Mouse (Mus musculus): Measurements from ENCODE around the gene Noxo1.

Noxo1 gene

DNA sequence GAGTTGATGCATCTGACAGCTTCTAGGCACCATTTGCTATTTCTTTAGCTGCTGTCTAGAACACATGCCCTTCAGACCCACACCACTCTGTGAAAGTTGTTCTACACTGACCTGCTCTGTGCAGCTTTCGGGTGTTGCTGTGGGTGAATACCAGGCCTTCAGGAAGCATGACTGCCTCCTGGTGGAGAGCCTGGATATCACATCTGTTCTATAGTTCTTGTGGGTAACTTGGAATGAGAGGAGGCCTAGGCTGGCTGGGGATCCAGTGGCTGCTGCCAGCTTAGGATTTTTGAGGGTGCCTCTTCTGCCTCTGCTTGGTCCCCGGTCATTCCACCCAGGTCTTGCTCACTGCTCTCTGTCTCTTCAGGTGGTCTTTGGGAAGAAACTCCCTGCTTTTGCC lies 19.8 kb upstream of the Noxo1 start:
- no peak for ATAC-seq (ENCODE audit: insufficient number of reproducible peaks, low FRiP score, low TSS enrichment)

DNA sequence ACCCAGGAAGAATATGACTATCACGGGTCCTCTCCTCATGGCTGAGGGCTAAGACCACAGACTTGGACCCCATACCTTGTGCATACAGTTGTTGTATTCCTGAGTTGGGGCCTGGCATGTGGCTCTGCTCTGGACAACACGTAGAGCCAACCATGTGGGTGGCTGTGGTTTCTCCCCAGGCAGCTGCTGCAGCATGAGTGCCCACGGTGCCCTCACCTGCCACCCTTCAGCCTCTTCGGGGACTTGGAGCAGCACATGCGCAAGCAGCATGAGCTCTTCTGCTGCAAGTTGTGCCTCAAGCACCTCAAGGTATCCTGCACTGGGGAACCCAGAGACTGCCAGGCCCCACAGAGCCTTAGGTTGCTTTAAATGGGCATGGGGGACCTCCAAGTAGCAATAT lies 19.2 kb upstream of the Noxo1 start:
- no peak for ATAC-seq (ENCODE audit: insufficient number of reproducible peaks, low FRiP score, low TSS enrichment)

DNA sequence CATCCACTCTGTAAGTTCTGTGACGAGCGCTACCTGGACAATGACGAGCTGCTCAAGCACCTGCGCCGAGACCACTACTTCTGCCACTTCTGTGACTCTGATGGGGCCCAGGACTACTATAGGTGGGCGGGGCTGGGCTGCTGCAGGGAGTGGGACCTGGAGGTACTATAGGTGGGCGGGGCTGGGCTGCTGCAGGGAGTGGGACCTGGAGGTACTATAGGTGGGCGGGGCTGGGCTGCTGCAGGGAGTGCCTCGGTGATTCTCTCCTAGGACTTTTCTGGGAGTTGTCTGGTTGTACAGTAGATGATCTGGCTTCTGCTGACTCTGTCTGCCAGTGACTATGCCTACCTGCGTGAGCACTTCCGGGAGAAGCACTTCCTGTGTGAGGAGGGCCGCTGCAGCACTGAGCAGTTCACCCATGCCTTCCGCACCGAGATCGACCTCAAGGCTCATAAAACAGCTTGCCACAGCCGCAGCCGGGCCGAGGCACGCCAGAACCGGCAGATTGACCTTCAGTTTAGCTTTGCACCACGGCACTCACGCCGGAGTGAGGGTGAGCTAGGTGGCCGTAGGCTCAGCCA lies 18.4 kb upstream of the Noxo1 start:
- ATAC-seq (ENCODE audit: insufficient number of reproducible peaks, low FRiP score, low TSS enrichment), result no peak

DNA sequence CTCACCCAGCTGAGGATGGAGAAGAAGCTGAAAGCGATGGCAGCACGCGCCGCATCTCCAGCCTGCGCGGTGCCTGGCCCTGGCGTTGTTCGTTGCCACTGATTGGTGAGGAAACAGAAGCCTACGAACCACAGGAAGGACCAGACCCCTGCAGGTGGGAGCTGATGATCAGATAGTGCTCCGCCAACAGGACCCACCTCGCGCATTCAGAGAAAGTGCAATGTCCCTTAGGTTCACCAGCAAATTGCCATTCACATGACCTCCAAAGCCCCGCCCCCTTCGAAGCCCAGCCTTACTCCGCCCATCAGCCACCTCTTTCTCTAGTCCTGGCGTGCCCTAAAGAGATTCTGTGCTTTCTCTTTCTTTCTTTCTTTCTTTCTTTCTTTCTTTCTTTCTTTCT lies 9.5 kb upstream of the Noxo1 start:
- ATAC-seq (ENCODE audit: insufficient number of reproducible peaks, low FRiP score, low TSS enrichment), result no peak

DNA sequence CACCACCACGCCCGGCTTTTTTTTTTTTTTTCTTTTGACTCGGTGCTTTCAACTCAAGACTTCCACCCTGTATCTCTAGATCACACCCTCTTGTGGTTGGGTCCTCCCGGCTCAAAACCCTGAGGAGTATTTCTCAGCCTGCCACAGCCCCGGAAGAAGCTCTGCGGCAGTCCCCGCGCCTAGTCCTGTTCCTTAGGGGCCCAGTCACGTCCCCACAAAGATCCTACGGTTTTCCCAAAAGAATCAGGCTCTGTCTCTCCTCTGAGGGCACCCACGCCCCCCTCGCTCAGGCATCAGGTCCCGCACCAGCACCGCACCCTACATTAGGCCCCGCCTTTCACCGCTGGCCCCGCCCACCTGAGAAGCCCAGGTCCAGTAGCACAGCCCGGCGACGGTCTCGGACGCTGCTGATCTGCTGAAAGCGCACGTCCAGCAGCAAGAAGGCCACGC lies 8.9 kb upstream of the Noxo1 start:
- ATAC-seq (ENCODE audit: insufficient number of reproducible peaks, low FRiP score, low TSS enrichment), result no peak

DNA sequence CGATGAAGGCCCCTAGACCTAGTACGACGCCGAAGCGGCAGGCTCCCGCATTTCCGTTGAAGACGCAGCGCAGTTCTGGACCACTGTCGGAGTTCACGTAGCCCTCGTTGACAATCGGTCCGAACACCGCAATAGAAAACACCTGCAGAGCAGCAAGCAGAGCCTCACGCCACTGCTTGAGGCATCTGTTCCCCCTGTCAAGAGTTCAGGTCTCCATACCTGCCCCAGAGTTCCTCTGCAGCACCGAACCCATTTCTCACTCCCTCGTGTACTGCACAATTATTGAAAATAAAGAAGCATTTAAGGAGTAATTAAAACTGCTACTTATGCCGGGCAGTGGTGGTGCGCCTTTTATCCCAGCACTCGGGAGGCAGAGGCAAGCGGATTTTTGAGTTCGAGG lies 8.4 kb upstream of the Noxo1 start:
- no peak for ATAC-seq (ENCODE audit: insufficient number of reproducible peaks, low FRiP score, low TSS enrichment)

DNA sequence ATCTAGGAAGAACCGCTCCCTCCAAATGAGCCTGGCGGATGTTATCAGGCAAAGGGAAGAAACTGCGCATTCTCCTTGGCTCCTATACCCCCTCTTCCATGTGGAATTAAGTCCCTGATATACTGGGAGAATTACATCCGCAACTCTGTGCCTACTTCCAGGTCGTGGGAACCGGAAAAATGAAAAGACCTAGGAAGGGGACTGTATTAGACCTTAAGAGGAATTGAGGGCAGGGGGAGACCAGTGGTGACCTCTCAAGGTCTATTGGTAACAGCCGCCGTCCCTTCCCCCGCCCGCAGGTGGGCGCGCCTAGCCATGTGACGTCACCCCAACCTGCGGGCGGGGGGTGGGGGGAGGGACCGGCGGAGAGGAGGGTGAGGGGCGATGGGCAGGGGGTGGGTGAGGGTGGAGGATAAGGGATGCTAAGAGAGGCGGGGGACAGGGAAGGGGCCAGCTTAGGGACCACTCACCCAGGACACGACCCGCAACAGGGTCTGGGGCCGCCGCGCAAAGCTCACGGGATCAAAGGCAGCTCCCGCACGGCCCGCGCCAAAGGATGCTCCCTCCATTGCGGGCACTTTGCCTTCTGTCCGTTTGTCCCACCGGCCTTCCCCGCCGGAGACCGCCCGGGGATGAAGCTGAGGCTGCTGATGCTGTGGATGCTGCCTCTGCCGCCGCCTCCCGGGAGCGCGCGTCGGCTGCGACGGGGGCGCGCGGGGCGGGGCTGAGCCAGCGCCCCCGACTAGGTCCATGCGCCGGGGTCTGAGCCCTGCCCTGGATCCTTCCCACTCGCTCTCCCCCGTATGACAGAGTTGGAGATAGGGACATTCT lies 6.6 kb upstream of the Noxo1 start, which contains the start of gene Syngr3:
Syngr3 (minus strand) TSS at position 705 of the 831 bp plus-strand sequence.
- ATAC-seq (ENCODE audit: insufficient number of reproducible peaks, low FRiP score, low TSS enrichment), result no peak; the same call in 1 of the 2 replicates

DNA sequence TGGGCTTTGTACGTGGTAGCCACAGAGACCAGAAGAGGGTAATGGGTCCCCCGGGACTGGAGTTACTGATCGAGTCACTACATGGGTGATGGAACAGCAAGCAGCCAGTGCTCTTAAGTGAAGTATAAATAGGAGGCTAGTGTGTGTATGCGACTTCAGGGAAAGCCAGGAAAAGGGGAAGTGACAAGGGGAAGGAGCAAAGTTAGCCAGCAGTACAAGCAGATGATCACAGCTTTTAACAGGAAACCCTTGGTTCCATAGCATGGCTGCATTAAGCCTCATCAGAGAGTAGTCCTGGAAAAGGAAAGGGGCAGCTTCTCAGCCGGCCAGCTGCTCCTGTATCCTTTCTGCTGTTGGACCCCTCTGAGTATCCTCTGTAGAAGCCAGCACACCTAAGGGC lies 3.6 kb upstream of the Noxo1 start:
- no peak for ATAC-seq (ENCODE audit: insufficient number of reproducible peaks, low FRiP score, low TSS enrichment)

- no peak for ATAC-seq (ENCODE audit: insufficient number of reproducible peaks, low FRiP score, low TSS enrichment)
These were observed 566 bp upstream of the Noxo1 start for GRCm38 (mm10) chr17:24695326-24696010.

GRCm38 (mm10) chr17:24697985-24698384 lies 2.0 kb downstream of the Noxo1 start:
- ATAC-seq (ENCODE audit: insufficient number of reproducible peaks, low FRiP score, low TSS enrichment), result no peak

DNA sequence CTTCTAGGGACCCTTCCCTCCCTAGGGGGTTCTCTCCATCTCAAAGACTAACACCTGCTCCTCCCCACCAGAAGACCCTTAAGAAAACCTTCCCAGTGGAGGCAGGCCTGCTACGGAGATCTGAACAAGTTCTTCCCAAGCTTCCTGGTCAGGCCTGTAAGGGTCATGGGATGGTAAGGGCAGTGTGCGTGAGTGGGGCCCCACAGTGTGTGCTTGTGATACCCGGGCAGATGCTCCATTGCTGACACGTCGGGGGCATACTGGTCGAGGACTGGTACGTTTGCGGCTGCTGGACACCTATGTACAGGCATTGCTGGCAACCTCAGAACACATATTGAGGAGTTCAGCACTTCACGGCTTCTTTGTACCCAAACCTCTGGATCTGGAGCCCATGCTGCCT lies 2.7 kb downstream of the Noxo1 start:
- ATAC-seq (ENCODE audit: insufficient number of reproducible peaks, low FRiP score, low TSS enrichment), result no peak

- no peak for ATAC-seq (ENCODE audit: insufficient number of reproducible peaks, low FRiP score, low TSS enrichment)
These were observed 3.4 kb downstream of the Noxo1 start for GRCm38 (mm10) chr17:24699473-24699872.

GRCm38 (mm10) chr17:24701251-24701650 lies 5.2 kb downstream of the Noxo1 start:
- ATAC-seq (ENCODE audit: insufficient number of reproducible peaks, low FRiP score, low TSS enrichment), result no peak

- ATAC-seq (ENCODE audit: insufficient number of reproducible peaks, low FRiP score, low TSS enrichment), result no peak
These were observed 9.8 kb downstream of the Noxo1 start for GRCm38 (mm10) chr17:24705821-24706220.

GRCm38 (mm10) chr17:24706982-24707800 lies 11.2 kb downstream of the Noxo1 start, which contains the start of gene Tbl3:
TSS of gene Tbl3 (minus strand) at chr17:24707660.
- peak; percentile 64; the same call in 1 of the 2 replicates for ATAC-seq (ENCODE audit: insufficient number of reproducible peaks, low FRiP score, low TSS enrichment)

DNA sequence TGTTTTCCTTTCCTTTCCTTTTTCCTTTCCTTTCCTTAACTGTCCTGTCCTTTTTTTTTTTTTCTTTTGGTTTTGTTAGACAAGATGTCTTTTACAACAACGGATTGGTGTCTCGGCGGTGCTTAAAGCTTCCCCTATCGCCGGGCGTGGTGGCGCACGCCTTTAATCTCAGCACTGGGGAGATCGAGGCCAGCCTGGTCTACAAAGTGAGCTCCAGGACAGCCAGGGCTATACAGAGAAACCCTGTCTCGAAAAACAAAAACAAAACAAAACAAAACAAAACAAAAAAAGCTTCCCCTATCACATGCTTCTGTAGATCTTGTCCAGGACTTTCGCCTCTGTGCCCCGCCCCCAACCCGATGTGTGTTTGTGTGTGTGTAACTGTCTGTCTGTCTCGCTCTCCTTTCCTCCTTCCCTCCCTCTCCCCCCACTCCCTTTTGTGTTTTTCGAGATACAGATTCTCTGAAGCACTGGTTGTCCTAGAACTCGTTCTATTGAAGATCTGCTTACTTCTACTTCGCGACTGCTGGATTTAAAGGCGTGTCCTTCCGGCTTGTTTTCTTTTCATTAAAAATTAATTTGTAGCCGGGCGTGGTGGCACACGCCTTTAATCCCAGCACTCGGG lies 11.9 kb downstream of the Noxo1 start:
- ATAC-seq (ENCODE audit: insufficient number of reproducible peaks, low FRiP score, low TSS enrichment), result no peak

DNA sequence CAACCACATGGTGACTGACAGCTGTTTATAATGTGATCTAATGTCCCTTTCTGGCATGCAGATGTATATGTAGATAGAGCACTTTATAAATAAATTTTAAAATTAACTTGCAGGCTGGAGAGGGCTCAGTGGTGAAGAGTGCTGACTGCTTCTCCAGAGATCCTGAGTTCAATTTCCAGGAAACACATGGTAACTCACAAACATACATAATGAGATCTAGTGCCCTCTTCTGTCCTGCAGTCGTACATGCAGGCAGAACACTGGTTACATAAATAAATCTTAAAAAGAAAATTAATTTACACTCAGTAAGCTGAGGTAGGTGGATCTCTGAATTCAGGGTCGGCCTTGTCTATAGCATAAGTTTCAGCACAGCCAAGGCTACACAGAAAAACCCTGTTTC lies 12.6 kb downstream of the Noxo1 start:
- ATAC-seq (ENCODE audit: insufficient number of reproducible peaks, low FRiP score, low TSS enrichment), result no peak

GRCm38 (mm10) chr17:24715556-24715955 lies 19.5 kb downstream of the Noxo1 start:
- no peak for ATAC-seq (ENCODE audit: insufficient number of reproducible peaks, low FRiP score, low TSS enrichment)

DNA sequence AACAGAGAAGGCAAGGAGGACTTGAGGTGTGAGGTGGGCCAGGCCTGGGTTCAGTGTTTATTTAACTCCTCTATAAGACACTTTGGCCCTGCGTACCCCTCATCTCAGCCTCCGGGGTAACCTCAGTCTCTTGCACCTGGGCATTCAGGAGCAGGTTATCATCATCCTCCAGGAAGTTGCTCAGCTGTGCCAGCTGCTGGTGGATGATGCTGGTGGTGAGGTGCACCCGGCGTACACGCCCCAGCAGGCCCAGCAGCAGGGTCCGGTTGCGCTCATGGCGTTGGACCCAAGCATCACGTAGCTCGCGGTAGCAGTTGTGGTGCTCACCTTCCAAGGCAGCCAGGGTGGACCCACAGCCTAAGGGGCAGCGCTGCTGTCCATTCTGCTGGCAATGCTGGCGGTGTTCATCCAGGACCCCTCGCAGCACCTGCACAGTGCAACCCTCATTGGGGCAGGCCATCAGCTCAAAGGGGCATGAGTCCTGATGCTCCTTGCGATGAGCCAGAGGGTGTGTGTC lies 20.2 kb downstream of the Noxo1 start:
- no peak for ATAC-seq (ENCODE audit: insufficient number of reproducible peaks, low FRiP score, low TSS enrichment)

- no peak for ATAC-seq (ENCODE audit: insufficient number of reproducible peaks, low FRiP score, low TSS enrichment)
These were observed 21.9 kb downstream of the Noxo1 start, which contains the start of the genes Rnf151 and Rps2 for GRCm38 (mm10) chr17:24717943-24718342. TSS of gene Rnf151 (minus strand) at chr17:24718063. TSS of gene Rps2 (plus strand) at chr17:24718116.

All from cerebellum, adult (tissue).